Mouse (Mus musculus) heart, embryonic 13.5 days (tissue): Measurements from ENCODE around the gene Larp1b. TPM values are rescaled to one million over a fixed set of nuclear protein-coding genes. Genes with fewer than 3 reads are reported as not detected.

Source experiments
- ATAC-seq: fragments of 200-750 bp; cut with Nextera tagmentation; 2 replicates; pipeline ENCODE4 v1.8.0; 2017; ENCODE audit warnings: moderate TSS enrichment; ENCODE audit not compliant: insufficient number of reproducible peaks, low FRiP score, low TSS enrichment; ENCODE audit errors: extremely low read depth
- H3K27ac ChIP-seq: fragments of 300-500 bp; sonication (generic); replicated peaks from 2 replicates; pipeline ENCODE4 v1.5.1; 2015; ENCODE audit warnings: moderate library complexity, mild to moderate bottlenecking, inconsistent platforms
- H3K27me3 ChIP-seq: fragments of 300-500 bp; sonication (generic); replicated peaks from 2 replicates; pipeline ENCODE4 v1.6.1; 2015; ENCODE audit warnings: mild to moderate bottlenecking, inconsistent platforms
- H3K36me3 ChIP-seq: fragments of 300-500 bp; sonication (generic); 2 replicates; pipeline ENCODE4 v1.6.1; 2015; ENCODE audit warnings: mild to moderate bottlenecking, inconsistent platforms
- H3K4me1 ChIP-seq: fragments of 300-500 bp; sonication (generic); 2 replicates; pipeline ENCODE4 v1.6.1; 2015; ENCODE audit warnings: inconsistent platforms
- H3K4me2 ChIP-seq: fragments of 300-500 bp; sonication (generic); 2 replicates; pipeline ENCODE4 v1.6.1; 2015; ENCODE audit warnings: inconsistent platforms, mild to moderate bottlenecking, moderate library complexity
- H3K4me3 ChIP-seq: fragments of 300-500 bp; sonication (generic); 2 replicates; pipeline ENCODE4 v1.5.1; 2015; ENCODE audit warnings: moderate library complexity, mild to moderate bottlenecking, inconsistent platforms
- H3K9ac ChIP-seq: fragments of 300-500 bp; sonication (generic); 2 replicates; pipeline ENCODE4 v1.6.1; 2015; ENCODE audit warnings: inconsistent platforms, mild to moderate bottlenecking, moderate library complexity
- H3K9me3 ChIP-seq: fragments of 300-500 bp; sonication (generic); 2 replicates; pipeline ENCODE4 v1.6.1; 2016; ENCODE audit warnings: inconsistent platforms
- WGBS: fragments of 180-500 bp; shearing (Covaris S2); methylation state at CpG from one replicate; pipeline ENCODE4 v1.1.7; 2015; ENCODE audit warnings: mixed read lengths; 5-methylcytosine and 5-hydroxymethylcytosine counted together
- polyA plus RNA-seq: library from polyadenylated mRNA; unstranded; fragments of >200 nt; fragmentation: Nextera tagmentation; extraction: Ambion mirVana; gene quantifications from 2 replicates; pipeline ENCODE4 v1.2.1, GENCODE M21; 2015

The Larp1b gene
- polyA plus RNA-seq, 1 experiment from 2014 or later: 11.3 TPM

DNA sequence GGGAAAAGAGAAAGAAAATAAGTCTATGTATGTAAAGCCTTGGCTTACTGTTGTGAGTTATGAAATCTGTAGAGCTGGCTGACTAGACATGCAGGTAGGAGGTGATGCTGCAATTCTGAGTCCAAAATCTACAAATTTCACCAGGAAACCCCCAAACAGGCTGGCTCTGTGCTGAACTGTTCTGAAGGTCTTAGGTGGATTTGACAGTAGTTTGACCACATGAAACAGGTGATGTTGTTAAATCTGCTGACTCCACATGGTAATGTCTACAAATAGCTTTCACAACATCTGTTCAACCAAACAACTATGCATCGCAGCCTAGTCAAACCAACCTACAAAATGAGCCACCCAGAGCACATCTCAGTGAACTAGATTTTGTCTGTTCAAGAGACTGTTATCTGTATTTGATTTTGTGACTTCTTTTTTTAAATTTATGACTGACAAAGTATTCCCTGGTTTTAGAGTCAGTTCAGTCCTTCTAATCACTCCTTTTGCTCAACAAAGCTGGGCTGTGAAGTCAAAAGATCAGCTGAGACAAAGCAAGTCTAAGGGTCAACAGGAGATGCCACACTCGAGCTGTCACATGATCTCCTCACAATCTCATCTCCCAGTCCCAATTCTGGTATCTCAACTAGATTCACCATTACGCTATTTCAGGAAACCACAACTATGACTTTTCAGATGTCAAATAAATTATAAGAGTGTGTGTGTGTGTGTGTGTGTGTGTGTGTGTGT lies 112.4 kb downstream of the Larp1b start:
- Histone ChIP-seq H3K27me3 (no peaks in the 10 kb centered on the region), H3K9me3 (no peaks in the 10 kb centered on the region), H3K4me3 (no peak overlapping the region), H3K4me1 (peaks cover 9% of the 10 kb centered on the region), H3K36me3 (peaks cover 41% of the 10 kb centered on the region), H3K27ac (no peak overlapping the region), H3K4me2 (no peak overlapping the region), H3K9ac (no peak overlapping the region)
- WGBS: 76% methylated on average over 3 of the region's 3 CpGs
- ATAC-seq: no peak

DNA sequence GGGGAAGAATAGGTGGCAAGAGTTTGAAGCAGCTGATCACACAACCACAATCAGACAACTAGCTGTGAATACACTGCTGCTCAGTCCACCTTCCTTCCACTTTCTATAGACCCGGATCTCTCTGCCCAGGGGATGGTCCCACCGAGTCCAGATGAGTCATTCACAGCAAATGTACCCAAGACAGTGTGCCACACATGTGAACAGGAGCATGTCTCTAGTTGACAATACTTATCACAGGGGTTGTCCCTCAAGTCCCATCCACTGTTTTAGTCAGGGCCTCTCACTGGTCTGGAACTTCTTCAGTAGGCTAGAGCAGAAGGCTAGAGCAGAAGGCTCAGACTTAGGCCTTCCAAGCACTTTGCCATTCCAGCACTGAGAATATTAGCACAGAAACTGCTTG lies 113.1 kb downstream of the Larp1b start:
- Histone ChIP-seq H3K4me3 (no peak overlapping the region), H3K9me3 (no peaks in the 10 kb centered on the region), H3K4me2 (no peak overlapping the region), H3K36me3 (peaks cover 48% of the 10 kb centered on the region), H3K27me3 (no peaks in the 10 kb centered on the region), H3K27ac (no peak overlapping the region), H3K4me1 (peaks cover 9% of the 10 kb centered on the region), H3K9ac (no peak overlapping the region)
- no peak for ATAC-seq
- WGBS: 88% methylated on average over 2 of the region's 2 CpGs

DNA sequence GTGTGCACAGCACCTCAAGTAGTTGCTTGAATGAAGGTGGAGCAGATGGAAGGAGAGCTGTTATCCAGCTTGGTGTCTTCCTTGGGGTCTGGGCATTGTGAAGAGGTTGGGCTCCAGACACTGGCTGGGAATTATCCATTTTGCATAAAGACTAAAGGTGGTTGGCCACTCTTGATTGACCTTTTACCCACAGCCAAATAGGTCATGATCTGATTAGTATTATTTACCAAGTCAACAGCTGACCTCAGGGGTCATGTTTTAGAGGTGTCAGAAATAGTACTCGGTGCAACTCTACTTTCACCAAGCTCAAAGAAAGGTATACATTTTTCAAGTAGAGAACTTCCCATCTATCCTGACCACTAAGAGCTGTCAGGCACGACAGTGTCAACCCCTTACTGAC lies 115.7 kb downstream of the Larp1b start:
- Histone ChIP-seq H3K27ac (no peak overlapping the region), H3K4me1 (no peaks in the 10 kb centered on the region), H3K4me3 (no peak overlapping the region), H3K9me3 (no peaks in the 10 kb centered on the region), H3K27me3 (no peaks in the 10 kb centered on the region), H3K4me2 (no peak overlapping the region), H3K9ac (no peak overlapping the region), H3K36me3 (peaks cover 74% of the 10 kb centered on the region)
- 73% methylated on average over 2 of the region's 2 CpGs for WGBS
- no peak for ATAC-seq

DNA sequence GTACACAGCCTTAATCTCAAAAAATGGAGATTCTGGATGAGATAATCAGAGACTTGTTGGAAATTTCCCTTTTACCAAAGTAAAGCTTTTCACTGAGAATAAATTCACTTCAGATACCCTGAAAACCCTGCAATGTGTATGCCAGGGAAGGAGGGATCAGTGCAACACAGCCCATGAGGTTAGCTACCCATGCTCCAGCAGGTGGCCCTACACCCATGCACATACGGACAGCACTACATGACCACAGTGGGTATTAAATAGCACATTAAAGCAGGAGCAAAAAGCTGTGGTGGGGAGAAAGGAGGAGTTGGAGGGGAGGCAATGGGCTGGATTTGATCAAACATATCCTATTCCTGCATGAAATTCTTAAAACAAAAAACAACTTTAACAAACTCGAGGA lies 120.9 kb downstream of the Larp1b start:
- 72% methylated on average over 2 of the region's 2 CpGs for WGBS
- Histone ChIP-seq H3K36me3 (peaks cover 46% of the 10 kb centered on the region), H3K27me3 (no peaks in the 10 kb centered on the region), H3K9me3 (no peaks in the 10 kb centered on the region), H3K4me2 (no peak overlapping the region), H3K27ac (no peak overlapping the region), H3K4me1 (peaks cover 25% of the 10 kb centered on the region), H3K4me3 (no peak overlapping the region), H3K9ac (no peak overlapping the region)
- ATAC-seq: no peak

- Histone ChIP-seq H3K4me3 (no peak overlapping the region), H3K27me3 (no peaks in the 10 kb centered on the region), H3K4me1 (peaks cover 43% of the 10 kb centered on the region), H3K4me2 (no peak overlapping the region), H3K27ac (0 out of 2 replicates have a peak overlapping the region, but pooled peaks have one; percentile 15), H3K9me3 (no peaks in the 10 kb centered on the region), H3K9ac (no peak overlapping the region), H3K36me3 (no peaks in the 10 kb centered on the region)
- WGBS: 66% methylated on average over 8 of the region's 8 CpGs
- ATAC-seq: no peak
These were observed 125.7 kb downstream of the Larp1b start for GRCm38 (mm10) chr3:41075376-41075775.

DNA sequence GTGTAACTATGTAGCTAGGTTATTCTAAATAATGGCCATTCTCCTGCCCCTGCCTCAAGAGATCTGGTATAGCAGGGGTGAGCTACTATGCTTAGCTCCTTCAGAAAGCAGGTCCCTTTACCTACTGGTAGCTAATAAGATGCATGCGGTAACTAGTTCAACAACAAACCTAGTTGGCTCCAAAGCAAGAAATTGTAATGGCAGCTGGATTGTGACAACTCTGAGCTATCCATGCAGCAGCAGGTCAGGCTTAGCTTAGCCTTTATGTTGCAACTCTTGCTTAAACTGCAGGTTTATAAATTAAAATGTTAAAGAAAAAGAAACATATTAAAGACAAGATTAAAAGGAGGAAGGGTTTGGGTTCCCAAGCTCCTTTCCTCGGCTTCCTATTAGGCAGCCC lies 129.0 kb downstream of the Larp1b start:
- no peak overlapping the region for H3K4me2 ChIP-seq
- H3K4me3 ChIP-seq: no peak overlapping the region
- no peak for ATAC-seq
- no peaks in the 10 kb centered on the region for H3K9me3 ChIP-seq
- WGBS: 91% methylated on average over 2 of the region's 2 CpGs
- peaks cover 48% of the 10 kb centered on the region for H3K4me1 ChIP-seq
- H3K27ac ChIP-seq: no peak overlapping the region
- no peaks in the 10 kb centered on the region for H3K27me3 ChIP-seq
- no peak overlapping the region for H3K9ac ChIP-seq
- no peaks in the 10 kb centered on the region for H3K36me3 ChIP-seq

DNA sequence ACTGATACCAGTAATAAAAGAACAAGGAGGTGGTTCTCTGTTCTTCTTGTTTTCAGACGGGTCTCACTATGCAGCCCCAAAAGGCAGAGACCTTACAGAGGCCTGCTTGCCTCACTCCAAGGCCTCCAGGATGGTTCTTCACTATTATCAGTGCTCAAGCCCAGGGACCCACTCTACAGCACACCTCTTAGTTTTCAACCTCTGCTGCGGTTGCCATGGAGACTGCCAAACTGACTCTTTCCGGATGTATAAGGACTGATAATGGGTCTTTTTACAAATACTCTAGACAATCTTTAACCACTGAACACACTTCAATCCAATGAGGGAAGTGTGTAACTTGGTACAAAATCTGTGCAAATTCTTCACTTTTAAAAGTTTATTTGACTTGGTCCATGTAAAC lies 131.1 kb downstream of the Larp1b start:
- 30% methylated on average over 3 of the region's 3 CpGs for WGBS
- no peak overlapping the region for H3K27ac ChIP-seq
- no peaks in the 10 kb centered on the region for H3K36me3 ChIP-seq
- no peaks in the 10 kb centered on the region for H3K27me3 ChIP-seq
- no peaks in the 10 kb centered on the region for H3K9me3 ChIP-seq
- H3K4me3 ChIP-seq: peak overlapping the region; percentile 97
- H3K4me1 ChIP-seq: peaks cover 40% of the 10 kb centered on the region
- peak overlapping the region; percentile 55 for H3K9ac ChIP-seq
- H3K4me2 ChIP-seq: peak overlapping the region; percentile 94
- no peak for ATAC-seq

DNA sequence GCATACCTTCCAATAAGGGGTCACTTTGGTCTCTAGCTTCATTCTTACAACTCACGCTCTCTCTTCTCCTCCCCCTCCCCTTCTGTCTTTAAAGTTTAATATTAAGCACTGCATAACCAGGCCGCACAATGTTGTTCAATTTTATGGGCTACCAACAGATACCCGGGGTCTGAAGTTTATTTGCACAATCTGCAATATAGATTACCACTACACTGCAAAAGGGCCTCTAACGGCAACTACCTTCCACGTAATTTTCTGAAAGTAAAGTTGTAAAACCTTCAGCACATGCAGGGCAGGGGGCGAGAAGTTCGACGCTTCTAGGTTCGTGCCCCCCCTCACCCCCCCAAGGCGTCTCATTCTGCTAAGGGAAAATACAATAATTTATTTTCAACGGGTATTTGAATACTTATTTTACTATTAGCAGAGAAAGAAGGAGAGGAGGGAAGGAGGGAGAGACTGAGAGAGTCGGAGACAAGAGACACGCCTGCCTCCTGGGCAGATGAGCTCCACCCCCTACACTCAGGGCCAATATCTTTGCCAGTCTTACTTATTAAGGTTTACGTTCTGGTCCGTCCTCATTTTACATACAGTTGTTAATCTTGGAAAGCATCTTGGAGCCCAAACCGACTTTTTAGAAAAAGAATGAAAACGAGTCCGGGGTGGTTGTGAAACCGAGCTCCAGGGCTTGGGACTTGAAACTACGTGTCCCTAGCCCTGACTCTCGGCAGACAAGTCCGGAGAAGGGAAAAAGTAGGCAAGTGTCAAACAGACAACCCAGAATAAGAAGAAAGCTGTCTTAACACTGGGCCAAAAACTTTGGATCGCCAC lies 132.1 kb downstream of the Larp1b start:
- Histone ChIP-seq H3K27me3 (no peaks in the 10 kb centered on the region), H3K4me3 (peak overlapping the region; percentile 97), H3K9me3 (no peaks in the 10 kb centered on the region), H3K27ac (peak overlapping the region; percentile 90), H3K36me3 (no peaks in the 10 kb centered on the region), H3K4me2 (peak overlapping the region; percentile 94), H3K9ac (peak overlapping the region; percentile 97), H3K4me1 (peaks cover 35% of the 10 kb centered on the region)
- WGBS: 4% methylated on average over 23 of the region's 23 CpGs
- no peak for ATAC-seq

DNA sequence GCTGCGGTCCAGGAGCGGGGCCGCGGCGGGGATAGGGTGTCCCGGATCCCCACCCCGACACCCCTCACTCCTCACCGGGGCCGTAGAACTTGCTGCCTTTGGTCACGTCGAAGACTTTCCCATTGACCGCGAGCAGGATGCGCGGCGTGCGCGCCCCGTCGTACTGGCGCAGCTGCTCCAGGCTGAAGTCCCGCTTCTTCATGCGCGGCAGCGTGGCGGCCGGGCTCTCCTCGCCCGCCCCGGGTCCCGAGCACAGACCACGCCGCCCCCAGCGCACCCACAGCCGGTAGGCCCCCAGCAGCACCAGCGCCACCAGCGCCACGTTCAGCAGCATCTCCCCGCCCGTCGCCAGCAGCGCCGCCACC lies 132.9 kb downstream of the Larp1b start:
- Histone ChIP-seq H3K27ac (peak overlapping the region; percentile 90), H3K9me3 (no peaks in the 10 kb centered on the region), H3K36me3 (no peaks in the 10 kb centered on the region), H3K4me2 (peak overlapping the region; percentile 94), H3K27me3 (no peaks in the 10 kb centered on the region), H3K4me1 (peaks cover 32% of the 10 kb centered on the region), H3K9ac (peak overlapping the region; percentile 97), H3K4me3 (peak overlapping the region; percentile 97)
- ATAC-seq: peak; percentile 0; the same call in 1 of the 2 replicates
- WGBS: under 1% methylated on average over 41 of the region's 43 CpGs

DNA sequence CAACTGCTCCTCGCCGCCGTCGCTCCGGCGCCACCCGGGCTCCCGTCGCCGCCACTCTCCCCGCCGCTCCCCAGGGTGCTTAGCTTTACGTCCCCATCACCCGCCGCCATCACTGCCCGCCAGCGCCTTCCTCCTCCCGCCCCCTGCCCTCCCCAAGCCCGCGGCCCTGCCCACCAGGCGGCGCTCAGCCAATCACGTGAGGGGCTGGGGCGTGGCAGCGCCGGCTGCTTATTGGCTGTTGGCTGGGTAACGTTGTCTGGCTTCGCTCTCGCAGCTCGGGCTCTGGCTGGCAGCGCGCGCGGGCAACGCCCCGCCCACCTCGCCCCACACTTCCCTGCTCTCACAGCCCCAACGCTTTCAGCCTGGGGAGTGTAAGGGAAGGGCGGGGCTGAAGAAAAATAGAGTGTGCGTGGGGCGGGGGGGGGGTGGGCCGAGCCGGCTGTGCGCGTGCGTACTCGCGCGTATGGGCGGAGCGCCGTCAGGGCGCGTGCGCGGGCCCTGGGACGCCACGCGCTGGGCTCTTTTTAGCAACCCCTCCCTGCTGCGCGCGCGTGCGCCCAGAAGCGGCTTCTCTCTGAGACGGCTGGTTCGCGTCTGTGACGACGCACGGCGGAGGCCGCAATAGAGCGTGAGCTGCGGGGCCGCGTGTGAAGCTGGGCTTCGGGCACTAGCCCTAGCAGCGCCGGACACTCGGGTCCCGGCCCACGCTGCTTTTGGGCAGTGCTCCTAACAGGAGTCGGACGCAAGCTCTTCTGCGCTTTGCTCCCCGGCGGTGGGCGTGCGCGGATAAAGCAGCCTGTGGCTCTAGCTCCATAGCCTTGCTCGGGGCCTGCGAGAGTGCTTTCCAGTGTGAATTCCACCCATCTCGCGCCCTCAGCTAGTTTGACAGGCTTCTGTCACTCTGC lies 133.5 kb downstream of the Larp1b start, which contains the start of gene Pgrmc2:
Gene Pgrmc2 (minus strand): TSS at position 162 of the 905 bp plus-strand sequence.
- peak; percentile 96 for ATAC-seq
- H3K4me3 ChIP-seq: peak within 1 kb of the TSS; percentile 97
- peak within 1 kb of the TSS; percentile 95 for H3K27ac ChIP-seq
- H3K36me3 ChIP-seq: no peaks in the 10 kb centered on the region
- WGBS: under 1% methylated on average over 94 of the region's 95 CpGs
- no peaks in the 10 kb centered on the region for H3K9me3 ChIP-seq
- H3K4me2 ChIP-seq: peak within 1 kb of the TSS; percentile 94
- H3K9ac ChIP-seq: peak within 1 kb of the TSS; percentile 97
- no peaks in the 10 kb centered on the region for H3K27me3 ChIP-seq
- peaks cover 30% of the 10 kb centered on the region for H3K4me1 ChIP-seq

DNA sequence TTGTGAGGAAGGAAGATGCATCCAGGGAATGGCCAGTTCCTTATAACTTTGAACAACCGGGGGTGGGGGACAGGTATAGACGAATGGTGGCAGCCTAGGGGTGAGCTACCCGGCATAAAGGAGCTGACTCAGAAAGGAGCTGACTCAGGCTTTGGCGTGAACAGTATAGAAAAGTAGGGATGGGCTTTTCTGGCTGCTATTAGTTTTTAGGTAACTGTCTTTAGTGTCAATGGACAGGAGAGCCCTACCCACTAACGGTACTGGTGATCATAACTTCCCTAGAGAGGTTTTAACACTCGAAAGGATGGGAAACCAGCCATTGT lies 134.1 kb downstream of the Larp1b start:
- H3K4me1 ChIP-seq: peaks cover 30% of the 10 kb centered on the region
- H3K4me3 ChIP-seq: peak overlapping the region; percentile 97
- H3K27ac ChIP-seq: peak overlapping the region; percentile 95
- no peaks in the 10 kb centered on the region for H3K9me3 ChIP-seq
- WGBS: 3% methylated on average over 6 of the region's 6 CpGs
- H3K36me3 ChIP-seq: no peaks in the 10 kb centered on the region
- H3K9ac ChIP-seq: peak overlapping the region; percentile 95
- no peak for ATAC-seq
- H3K4me2 ChIP-seq: peak overlapping the region; percentile 85
- H3K27me3 ChIP-seq: no peaks in the 10 kb centered on the region
